Mouse (Mus musculus) cerebellum, adult 2 months (tissue): ENCODE measurements around the gene Hoga1. TPM values are rescaled to one million over a fixed set of nuclear protein-coding genes. Genes with fewer than 3 reads are reported as not detected.
A peak's percentile ranks its signal among the peaks of the same experiment; 100 is the strongest.

Source experiments
- DNase-seq, 2 experiments: peaks; one replicate each; pipeline ENCODE4 v3.0.0; 2021
- H3K27ac ChIP-seq: fragments of 200-500 bp; 2 replicates; pipeline ENCODE4 v1.5.1; 2012; ENCODE audit warnings: low read length, control low read depth, inconsistent platforms; ENCODE audit not compliant: insufficient read depth
- H3K27me3 ChIP-seq: fragments of 200-500 bp; 2 replicates; pipeline ENCODE4 v1.6.1; 2012; ENCODE audit warnings: inconsistent platforms, mild to moderate bottlenecking, low read length, moderate library complexity; ENCODE audit not compliant: control insufficient read depth, insufficient read depth
- H3K4me1 ChIP-seq: fragments of 200-500 bp; 2 replicates; pipeline ENCODE4 v1.6.1; 2011; ENCODE audit warnings: low read length; ENCODE audit not compliant: control insufficient read depth, insufficient read depth
- H3K4me3 ChIP-seq: fragments of 200-500 bp; replicated peaks from 2 replicates; pipeline ENCODE3; 2011; ENCODE audit warnings: mild to moderate bottlenecking, low read depth, low read length, control low read depth; ENCODE audit not compliant: insufficient read depth
- CTCF ChIP-seq: fragments of 200-500 bp; IDR thresholded peaks from 2 replicates; pipeline ENCODE4 v1.5.1; 2011; ENCODE audit warnings: low read depth, mild to moderate bottlenecking, control low read depth, low read length, moderate library complexity, borderline replicate concordance; ENCODE audit not compliant: insufficient read depth
- POLR2A ChIP-seq: fragments of 200-500 bp; IDR thresholded peaks from 2 replicates; pipeline ENCODE4 v1.6.1; 2011; ENCODE audit warnings: low read length, control low read depth, borderline replicate concordance; ENCODE audit not compliant: insufficient read depth
- WGBS: fragments of 180-500 bp; shearing (Covaris S2); methylation state at CpG from one replicate; pipeline ENCODE4 v1.1.7; 2018; 5-methylcytosine and 5-hydroxymethylcytosine counted together
- polyA plus RNA-seq: library from polyadenylated mRNA; depleted of rRNA; stranded (reverse); fragments of >200 nt; gene quantifications from 2 replicates; pipeline ENCODE4 v1.2.3, GENCODE M21; 2012; rRNA removed

The Hoga1 gene
- polyA plus RNA-seq, result 2.2 and 2.4 TPM in 2 replicates

GRCm38 (mm10) chr19:42045269-42046102 is at the start of gene Hoga1:
TSS of gene Hoga1 (plus strand) at chr19:42045610.
- TF ChIP-seq CTCF, result peak; percentile 52; the same call in 1 of the 2 replicates
- TF ChIP-seq POLR2A, result no peak
- Histone ChIP-seq H3K27ac (no peak within 1 kb of the TSS), H3K4me3 (no peak within 1 kb of the TSS), H3K27me3 (no peaks in the 10 kb centered on the region), H3K4me1 (no peaks in the 10 kb centered on the region)
- DNase-seq, result peak; percentile 53 to 63
- 29% methylated on average over 23 of the region's 23 CpGs for WGBS

GRCm38 (mm10) chr19:41997090-41997489 is 48.3 kb upstream of the Hoga1 start:
- Histone ChIP-seq H3K27ac (no peak overlapping the region), H3K4me3 (no peak overlapping the region), H3K4me1 (peaks cover 18% of the 10 kb centered on the region), H3K27me3 (no peaks in the 10 kb centered on the region)
- no peak for DNase-seq
- 90% methylated on average over 10 of the region's 10 CpGs for WGBS
- no peak for TF ChIP-seq CTCF
- no peak for TF ChIP-seq POLR2A

- DNase-seq, result peak in 1 of 2 experiments; percentile 59
- no peaks in the 10 kb centered on the region for H3K27me3 ChIP-seq
- peaks cover 18% of the 10 kb centered on the region for H3K4me1 ChIP-seq
- H3K4me3 ChIP-seq, result no peak overlapping the region
- 62% methylated on average over 9 of the region's 9 CpGs for WGBS
- no peak overlapping the region for H3K27ac ChIP-seq
- no peak for TF ChIP-seq CTCF
- no peak for TF ChIP-seq POLR2A
These were observed 46.5 kb upstream of the Hoga1 start for GRCm38 (mm10) chr19:41998770-41999548.

GRCm38 (mm10) chr19:41999688-42000283 is 45.6 kb upstream of the Hoga1 start:
- 96% methylated on average over 4 of the region's 4 CpGs for WGBS
- H3K27ac ChIP-seq, result no peak overlapping the region

GRCm38 (mm10) chr19:42000446-42000958 is 44.9 kb upstream of the Hoga1 start:
- Histone ChIP-seq H3K4me1 (peaks cover 24% of the 10 kb centered on the region), H3K27me3 (no peaks in the 10 kb centered on the region), H3K4me3 (no peak overlapping the region), H3K27ac (no peak overlapping the region)
- no peak for DNase-seq
- WGBS, result 60% methylated on average over 4 of the region's 4 CpGs
- TF ChIP-seq POLR2A (no peak), CTCF (no peak)

More at GRCm38 (mm10) chr19:41999688-42000283, 45.6 kb upstream of the Hoga1 start:
- Histone ChIP-seq H3K4me1 (peaks cover 21% of the 10 kb centered on the region), H3K27me3 (no peaks in the 10 kb centered on the region), H3K4me3 (no peak overlapping the region)
- no peak for DNase-seq
- TF ChIP-seq POLR2A (no peak), CTCF (no peak)

GRCm38 (mm10) chr19:42001253-42001980 is 44.0 kb upstream of the Hoga1 start:
- no peak overlapping the region for H3K4me3 ChIP-seq
- TF ChIP-seq POLR2A, result no peak
- no peak for TF ChIP-seq CTCF
- H3K27ac ChIP-seq, result no peak overlapping the region
- H3K27me3 ChIP-seq, result no peaks in the 10 kb centered on the region
- DNase-seq, result no peak
- WGBS, result 93% methylated on average over 12 of the region's 12 CpGs
- H3K4me1 ChIP-seq, result peaks cover 24% of the 10 kb centered on the region

GRCm38 (mm10) chr19:42004258-42004657 is 41.2 kb upstream of the Hoga1 start:
- Histone ChIP-seq H3K27ac (no peak overlapping the region), H3K4me3 (no peak overlapping the region), H3K27me3 (no peaks in the 10 kb centered on the region), H3K4me1 (peaks cover 26% of the 10 kb centered on the region)
- no peak for TF ChIP-seq CTCF
- no peak for TF ChIP-seq POLR2A
- WGBS, result 53% methylated on average over 6 of the region's 6 CpGs
- no peak for DNase-seq
